Mouse (Mus musculus) lung, adult 2 months (tissue): Measurements from ENCODE around the gene Fabp6. TPM values are rescaled to one million over a fixed set of nuclear protein-coding genes. Genes with fewer than 3 reads are reported as not detected.

Experiments used
- DNase-seq: peaks from one replicate; pipeline ENCODE4 v3.0.0; 2022
- H3K4me1 ChIP-seq: fragments of 200-500 bp; 2 replicates; pipeline ENCODE4 v1.6.1; 2011; ENCODE audit warnings: low read length; ENCODE audit not compliant: control insufficient read depth, insufficient read depth
- H3K4me3 ChIP-seq: fragments of 200-500 bp; replicated peaks from 2 replicates; pipeline ENCODE3; 2011; ENCODE audit warnings: low read depth, mild to moderate bottlenecking, control low read depth, low read length; ENCODE audit errors: extremely low read depth
- CTCF ChIP-seq: fragments of 200-500 bp; IDR thresholded peaks from 2 replicates; pipeline ENCODE4 v1.5.1; 2011; ENCODE audit warnings: mild to moderate bottlenecking, low read length, control low read depth; ENCODE audit not compliant: insufficient read depth
- POLR2A ChIP-seq: fragments of 200-500 bp; IDR thresholded peaks from 2 replicates; pipeline ENCODE4 v1.6.1; 2011; ENCODE audit warnings: low read depth, mild to moderate bottlenecking, control low read depth, low read length, borderline replicate concordance; ENCODE audit errors: extremely low read depth
- WGBS: fragments of 180-500 bp; shearing (Covaris S2); methylation state at CpG from one replicate; pipeline ENCODE4 v1.1.7; 2018; 5-methylcytosine and 5-hydroxymethylcytosine counted together
- polyA plus RNA-seq: library from polyadenylated mRNA; depleted of rRNA; stranded (reverse); fragments of >200 nt; gene quantifications from 2 replicates; pipeline ENCODE4 v1.2.3, GENCODE M21; 2012

Gene Fabp6
- polyA plus RNA-seq, 1 experiment: 0.34 TPM

DNA sequence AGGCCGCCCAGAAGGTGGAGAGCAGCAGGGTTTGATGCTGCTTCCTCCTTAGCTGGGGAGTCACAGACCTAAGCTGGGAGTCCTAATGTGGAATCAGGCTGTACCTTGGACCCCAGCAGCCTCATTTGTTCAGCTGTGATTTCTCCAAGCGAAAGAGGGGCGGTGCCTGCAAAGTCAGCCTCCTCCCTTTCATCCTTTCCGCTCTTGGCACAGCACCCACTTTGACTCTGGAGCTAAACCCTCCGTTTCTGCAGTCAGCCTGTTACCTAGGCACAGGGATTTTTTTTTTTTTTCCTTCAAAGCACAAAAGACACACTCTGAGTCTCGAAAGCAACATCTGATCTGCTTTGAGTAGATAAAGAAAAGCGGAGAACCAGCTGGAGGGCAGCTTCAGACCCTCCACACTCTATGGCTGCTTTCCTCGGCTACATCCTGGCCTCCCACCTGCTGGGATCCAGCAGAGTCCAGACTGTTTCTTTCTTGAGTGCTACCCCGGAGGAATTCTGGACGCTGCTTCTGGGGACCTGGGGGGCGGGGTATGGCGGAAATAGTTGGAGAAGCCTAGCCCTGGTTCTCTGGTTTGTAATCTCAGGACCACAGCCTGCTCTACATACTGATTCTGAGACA is 25.1 kb upstream of the Fabp6 start:
- DNase-seq: peak; percentile 28
- H3K4me1 ChIP-seq: no peaks in the 10 kb centered on the region
- TF ChIP-seq CTCF: no peak
- WGBS: 16% methylated on average over 12 of the region's 12 CpGs
- no peak overlapping the region for H3K4me3 ChIP-seq

DNA sequence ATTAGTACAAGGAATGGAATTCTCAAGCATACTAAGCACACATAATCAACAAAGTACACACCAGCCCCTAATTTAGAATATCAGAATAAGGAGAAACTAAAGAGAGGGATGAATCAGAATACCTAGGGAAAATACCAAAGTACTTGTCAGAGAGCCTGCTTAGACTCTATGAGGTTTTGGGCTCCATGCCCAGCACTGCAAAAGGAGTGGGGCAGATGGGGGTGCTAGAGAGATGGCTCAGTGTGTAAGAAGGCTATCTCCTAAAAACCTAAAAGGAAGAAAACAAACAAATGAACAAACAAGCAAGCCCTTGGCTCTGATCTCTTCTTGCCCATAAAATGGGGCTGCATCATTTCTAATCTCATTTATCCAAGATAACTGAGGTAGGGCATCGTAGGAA is 23.0 kb upstream of the Fabp6 start:
- DNase-seq: no peak
- 95% methylated on average over 1 of the region's 1 CpGs for WGBS
- no peak for TF ChIP-seq POLR2A
- no peak for TF ChIP-seq CTCF

DNA sequence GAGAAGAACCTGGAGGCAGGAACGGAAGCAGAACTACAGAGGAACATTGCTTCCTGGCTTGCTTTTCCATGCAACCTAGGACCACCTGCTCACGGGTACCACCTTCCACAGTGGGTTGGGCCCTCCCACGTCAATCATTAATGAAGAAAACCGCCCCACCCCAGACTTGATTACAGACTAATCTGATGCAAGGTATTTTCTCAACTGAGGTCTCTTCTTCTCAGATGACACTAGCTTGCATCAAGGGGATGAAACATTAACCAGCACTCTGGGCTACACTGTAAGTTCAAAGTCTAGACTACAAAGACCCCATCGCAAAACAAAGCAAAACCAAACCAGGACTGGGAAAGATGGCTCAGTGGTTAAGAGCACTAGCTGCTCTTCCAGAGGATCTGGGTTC is 20.4 kb upstream of the Fabp6 start:
- no peak overlapping the region for H3K4me3 ChIP-seq
- no peaks in the 10 kb centered on the region for H3K4me1 ChIP-seq
- TF ChIP-seq POLR2A: no peak
- TF ChIP-seq CTCF: no peak
- DNase-seq: no peak
- 81% methylated on average over 5 of the region's 5 CpGs for WGBS

More for the DNA sequence above, 23.0 kb upstream of the Fabp6 start:
- Histone ChIP-seq H3K4me3 (no peak overlapping the region), H3K4me1 (no peaks in the 10 kb centered on the region)

DNA sequence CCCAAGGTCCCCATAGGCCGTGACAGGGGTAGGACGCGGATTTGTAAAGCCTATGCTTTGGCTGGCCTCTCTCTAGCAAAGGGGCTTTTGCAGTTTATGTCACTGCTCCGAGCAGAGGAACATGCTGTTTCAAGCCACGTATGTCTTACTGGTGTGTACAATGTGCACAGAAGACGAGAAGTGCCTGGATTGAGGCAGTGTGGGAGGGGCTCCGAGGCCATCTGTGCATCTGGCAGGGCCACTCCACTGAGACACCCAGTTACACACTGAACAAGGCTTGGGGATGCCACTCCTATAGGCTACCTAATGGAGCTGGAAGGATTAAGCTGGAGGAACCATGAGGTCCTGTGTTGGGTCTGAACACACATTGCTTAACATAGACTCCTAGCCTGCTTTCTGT is 17.1 kb upstream of the Fabp6 start:
- no peak for DNase-seq

DNA sequence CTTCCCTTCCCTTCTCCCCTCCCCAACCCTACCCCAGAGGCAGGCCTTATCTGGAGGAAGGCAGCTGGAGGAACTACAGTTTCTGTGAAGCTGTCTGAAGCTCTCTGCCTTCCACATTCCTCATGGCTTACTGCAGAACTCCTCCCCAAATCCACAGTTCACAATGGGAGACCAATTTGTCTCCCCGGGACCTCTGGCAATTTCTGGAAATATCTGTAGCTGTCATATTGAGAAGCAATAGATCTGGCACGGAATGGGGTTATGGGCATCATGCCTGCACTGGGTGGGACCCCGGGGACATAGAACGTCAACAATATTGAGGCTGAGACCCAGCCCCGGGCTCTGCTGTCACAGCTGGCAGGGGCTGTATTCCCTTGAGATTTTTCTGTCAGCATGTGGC is 16.6 kb upstream of the Fabp6 start:
- no peak overlapping the region for H3K4me3 ChIP-seq
- WGBS: 49% methylated on average over 5 of the region's 5 CpGs
- DNase-seq: no peak
- no peaks in the 10 kb centered on the region for H3K4me1 ChIP-seq
- TF ChIP-seq POLR2A (no peak), CTCF (no peak)

More for the DNA sequence above, 17.1 kb upstream of the Fabp6 start:
- Histone ChIP-seq H3K4me3 (no peak overlapping the region), H3K4me1 (no peaks in the 10 kb centered on the region)
- no peak for TF ChIP-seq POLR2A
- TF ChIP-seq CTCF: no peak
- WGBS: 63% methylated on average over 7 of the region's 7 CpGs

DNA sequence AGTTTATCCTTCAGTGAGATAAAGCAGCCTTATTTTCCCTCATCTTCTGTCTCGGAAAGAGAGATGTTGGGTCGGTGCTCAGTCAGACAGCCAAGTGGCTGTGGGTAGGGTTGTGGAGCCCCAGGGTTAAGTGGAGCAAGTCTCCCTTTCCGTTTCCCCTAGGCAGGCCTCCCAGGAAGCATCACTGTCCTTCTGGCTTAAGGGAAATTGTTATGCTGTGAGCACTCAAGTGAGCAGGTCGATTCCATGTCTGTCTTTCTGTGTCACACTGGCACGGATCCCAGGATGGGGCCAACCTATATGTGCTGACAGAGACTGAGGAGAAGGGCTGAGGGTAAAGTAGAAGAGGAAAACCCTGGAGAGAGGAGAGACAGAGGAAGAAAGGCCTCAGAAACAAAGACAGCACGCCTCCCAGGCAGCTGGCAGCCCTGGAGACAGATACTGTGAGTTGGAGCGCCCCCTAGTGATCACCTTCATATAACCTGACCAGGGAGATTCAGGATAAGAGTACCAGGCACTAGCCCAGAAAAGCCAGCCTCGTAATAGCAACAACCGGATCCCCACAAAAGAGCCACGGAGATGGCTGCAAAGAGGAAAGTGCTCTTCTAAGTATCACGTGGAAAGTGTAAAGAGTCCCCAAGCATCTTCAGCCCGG is 11.6 kb upstream of the Fabp6 start:
- 27% methylated on average over 12 of the region's 12 CpGs for WGBS
- peak; percentile 61 for DNase-seq
- Histone ChIP-seq H3K4me1 (no peaks in the 10 kb centered on the region), H3K4me3 (no peak overlapping the region)
- TF ChIP-seq POLR2A: no peak
- TF ChIP-seq CTCF: peak; percentile 72

DNA sequence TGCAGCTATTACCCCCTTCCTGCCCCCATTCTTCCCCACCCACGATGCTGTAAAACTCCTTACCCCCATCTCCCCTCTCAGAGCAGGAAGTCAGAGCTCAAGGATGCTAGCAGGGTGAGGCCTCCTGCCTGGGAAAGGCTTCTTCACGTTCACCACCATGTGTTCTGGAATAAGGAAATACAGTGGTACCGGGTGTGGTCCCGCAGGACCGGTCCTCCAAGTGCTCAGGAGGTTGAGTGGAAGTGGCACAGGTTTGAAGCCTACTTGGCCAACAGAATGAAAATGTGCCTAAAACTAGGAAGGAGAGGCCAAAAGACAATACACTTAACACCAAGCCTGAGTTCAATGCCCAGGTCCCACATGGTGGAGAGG is 9.3 kb upstream of the Fabp6 start:
- H3K4me3 ChIP-seq: no peak overlapping the region
- H3K4me1 ChIP-seq: no peaks in the 10 kb centered on the region
- DNase-seq: no peak
- TF ChIP-seq CTCF (no peak), POLR2A (no peak)
- 38% methylated on average over 5 of the region's 5 CpGs for WGBS

DNA sequence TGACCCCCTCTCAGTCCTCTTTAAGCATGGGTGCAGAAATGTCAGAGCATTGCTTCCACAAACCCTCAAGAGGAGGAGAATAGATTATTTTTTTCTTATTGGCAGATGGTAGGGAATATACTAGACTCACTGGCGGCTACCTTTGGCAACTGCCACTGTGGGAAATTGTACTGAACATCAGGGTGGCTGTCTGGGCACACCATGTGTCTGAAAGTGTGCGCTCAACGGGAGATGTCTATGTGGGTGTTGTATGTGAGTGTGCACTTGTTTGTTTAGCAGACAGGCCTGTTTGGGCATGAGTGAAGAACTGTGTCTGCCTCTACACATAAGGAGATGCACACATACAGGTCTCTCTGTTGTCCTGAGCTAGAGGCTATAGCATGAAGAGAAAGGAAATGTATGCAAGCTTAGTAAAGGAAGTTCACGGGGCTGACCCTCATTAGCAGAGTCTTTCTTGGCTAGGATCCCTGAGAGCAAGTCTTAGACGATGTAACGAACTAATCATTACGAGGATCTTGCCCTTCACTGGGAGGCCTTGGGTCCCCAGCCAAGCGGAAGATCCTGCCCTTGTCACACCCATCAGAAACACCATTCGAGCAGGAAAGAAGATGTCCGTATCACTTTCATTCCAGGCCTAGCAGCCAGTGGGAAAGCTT is 8.8 kb upstream of the Fabp6 start:
- no peak for DNase-seq

DNA sequence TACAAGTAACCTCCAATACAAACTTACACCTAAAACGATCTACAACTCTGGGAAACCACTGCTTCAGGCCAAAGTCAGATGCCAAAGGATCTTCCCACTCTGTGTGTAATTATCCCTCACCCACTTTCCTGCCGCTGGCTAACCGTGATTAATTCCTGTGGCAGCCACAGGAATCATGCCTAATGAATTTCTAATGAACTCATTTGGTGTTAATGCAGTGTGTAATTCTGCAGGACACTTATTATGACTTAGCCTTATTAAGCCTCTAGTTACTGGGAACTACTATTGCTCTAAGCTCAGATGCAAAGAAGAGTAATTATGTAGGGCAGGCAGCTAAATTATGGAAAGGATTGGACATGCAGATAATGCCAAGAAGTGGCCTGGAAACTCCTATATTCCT is 7.1 kb upstream of the Fabp6 start:
- WGBS: 81% methylated on average over 3 of the region's 3 CpGs
- no peak for DNase-seq
- Histone ChIP-seq H3K4me3 (no peak overlapping the region), H3K4me1 (no peaks in the 10 kb centered on the region)
- TF ChIP-seq POLR2A: no peak
- TF ChIP-seq CTCF: no peak

More for the DNA sequence above, 8.8 kb upstream of the Fabp6 start:
- no peaks in the 10 kb centered on the region for H3K4me1 ChIP-seq
- 49% methylated on average over 10 of the region's 10 CpGs for WGBS
- H3K4me3 ChIP-seq: no peak overlapping the region
- TF ChIP-seq POLR2A (no peak), CTCF (no peak)

DNA sequence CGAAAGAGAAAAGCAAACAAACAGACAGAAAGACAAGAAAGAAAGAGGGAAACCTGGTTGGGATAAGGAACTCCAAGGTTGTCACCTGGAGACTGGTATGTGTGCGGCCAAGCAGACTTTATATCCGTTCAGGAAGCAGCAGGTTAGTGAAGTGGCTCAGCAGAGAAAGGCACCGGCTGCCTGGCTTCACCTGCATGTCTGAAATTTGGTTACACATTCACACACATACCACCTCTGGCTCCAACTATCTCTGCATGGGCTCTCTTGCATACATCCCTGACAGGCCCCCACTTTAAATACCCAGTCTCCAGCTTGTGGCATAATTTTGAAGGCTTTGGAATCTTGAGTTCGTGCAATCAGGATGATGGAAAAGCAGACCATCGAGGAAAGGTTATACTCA is 4.5 kb upstream of the Fabp6 start:
- 78% methylated on average over 6 of the region's 6 CpGs for WGBS
- H3K4me3 ChIP-seq: no peak overlapping the region
- no peaks in the 10 kb centered on the region for H3K4me1 ChIP-seq
- TF ChIP-seq POLR2A (no peak), CTCF (no peak)
- no peak for DNase-seq
